Mouse (Mus musculus) MEL (cell line): ENCODE measurements around the gene Clptm1. TPM values are rescaled to one million over a fixed set of nuclear protein-coding genes. Genes with fewer than 3 reads are reported as not detected.

ENCODE experiments used
- DNase-seq: peaks from one replicate; pipeline ENCODE4 v3.0.0; 2011; ENCODE audit warnings: low read depth, low spot score
- H3K27ac ChIP-seq: 2 replicates; pipeline ENCODE4 v1.5.1; 2012; ENCODE audit warnings: low read depth, mild to moderate bottlenecking, control low read depth, low read length, moderate library complexity; ENCODE audit not compliant: control insufficient read depth
- H3K27me3 ChIP-seq, 2 experiments: fragments of 150-350 bp in 1 of 2; sonication (generic) in 1 of 2; 2 replicates each; pipeline ENCODE4 v1.6.1; 2012; ENCODE audit warnings: low read length in 2 of 2, mild to moderate bottlenecking in 2 of 2, improper control_type of control experiment in 1 of 2, moderate library complexity in 1 of 2; ENCODE audit not compliant: insufficient read depth in 2 of 2, control insufficient read depth in 1 of 2
- H3K36me3 ChIP-seq, 2 experiments: 2 replicates each; pipeline ENCODE4 v1.6.1; 2012 to 2014; ENCODE audit warnings: low read length in 2 of 2, improper control_type of control experiment in 1 of 2, inconsistent platforms in 1 of 2, mild to moderate bottlenecking in 1 of 2; ENCODE audit not compliant: insufficient read depth in 2 of 2, control insufficient read depth in 1 of 2
- H3K4me1 ChIP-seq, 2 experiments: fragments of 150-350 bp in 1 of 2; sonication (generic) in 1 of 2; 2 replicates each; pipeline ENCODE4 v1.6.1; 2012; ENCODE audit warnings: low read length in 2 of 2, improper control_type of control experiment in 1 of 2, mild to moderate bottlenecking in 1 of 2; ENCODE audit not compliant: insufficient read depth in 2 of 2, control insufficient read depth in 1 of 2
- H3K4me3 ChIP-seq, 2 experiments: fragments of 150-350 bp in 1 of 2; sonication (generic) in 1 of 2; 2 replicates each; pipeline ENCODE4 v1.5.1; 2012; ENCODE audit warnings: low read depth in 2 of 2, low read length in 2 of 2, mild to moderate bottlenecking in 2 of 2, moderate library complexity in 2 of 2, control low read depth in 1 of 2, improper control_type of control experiment in 1 of 2; ENCODE audit not compliant: control insufficient read depth in 1 of 2, insufficient read depth in 1 of 2
- H3K79me2 ChIP-seq: 2 replicates; pipeline ENCODE4 v1.6.1; 2012; ENCODE audit warnings: mild to moderate bottlenecking, low read length, moderate library complexity; ENCODE audit not compliant: control insufficient read depth, poor library complexity, insufficient read depth
- H3K9ac ChIP-seq: 2 replicates; pipeline ENCODE4 v1.6.1; 2012; ENCODE audit warnings: low read depth, mild to moderate bottlenecking, control low read depth, low read length, moderate library complexity; ENCODE audit not compliant: control insufficient read depth, poor library complexity, severe bottlenecking
- H3K9me3 ChIP-seq: fragments of 150-350 bp; sonication (generic); replicated peaks from 2 replicates; pipeline ENCODE4 v1.6.1; 2012; ENCODE audit warnings: mild to moderate bottlenecking, low read length, improper control_type of control experiment, moderate library complexity; ENCODE audit not compliant: insufficient read depth
- BHLHE40 ChIP-seq: IDR thresholded peaks from 2 replicates; pipeline ENCODE4 v1.6.1; 2012; ENCODE audit warnings: low read depth, mild to moderate bottlenecking, inconsistent platforms, low read length, improper control_type of control experiment, borderline replicate concordance
- CHD1 ChIP-seq: IDR thresholded peaks from 2 replicates; pipeline ENCODE4 v1.6.1; 2012; ENCODE audit warnings: low read depth, mild to moderate bottlenecking, inconsistent platforms, low read length, improper control_type of control experiment
- CTCF ChIP-seq, 3 experiments: IDR thresholded peaks in 2 of 3; conservative IDR thresholded peaks in 1 of 3; 2 replicates each; pipeline ENCODE4 v1.5.1; 2011 to 2012; ENCODE audit warnings: low read length in 3 of 3, low read depth in 2 of 3, mild to moderate bottlenecking in 2 of 3, improper control_type of control experiment in 1 of 3, inconsistent platforms in 1 of 3, mixed read lengths in 1 of 3, moderate library complexity in 1 of 3; ENCODE audit not compliant: control insufficient read depth in 1 of 3, insufficient read depth in 1 of 3, poor library complexity in 1 of 3, severe bottlenecking in 1 of 3
- ELF1 ChIP-seq: IDR thresholded peaks from 2 replicates; pipeline ENCODE4 v1.6.1; 2014; ENCODE audit warnings: low read depth, mild to moderate bottlenecking, inconsistent platforms, low read length, improper control_type of control experiment, moderate library complexity
- EP300 ChIP-seq, 2 experiments: IDR thresholded peaks; 2 replicates each; pipeline ENCODE4 v1.6.1; 2011; ENCODE audit warnings: improper control_type of control experiment in 2 of 2, low read length in 2 of 2, low read depth in 1 of 2, mild to moderate bottlenecking in 1 of 2
- ETS1 ChIP-seq: IDR thresholded peaks from 2 replicates; pipeline ENCODE4 v1.6.1; 2012; ENCODE audit warnings: low read depth, mild to moderate bottlenecking, inconsistent platforms, low read length, improper control_type of control experiment, moderate library complexity
- GATA1 ChIP-seq: IDR thresholded peaks from 2 replicates; pipeline ENCODE4 v1.6.1; 2011; ENCODE audit warnings: low read depth, low read length, improper control_type of control experiment
- MAZ ChIP-seq: IDR thresholded peaks from 2 replicates; pipeline ENCODE4 v1.6.1; 2012; ENCODE audit warnings: low read depth, mild to moderate bottlenecking, inconsistent platforms, low read length, improper control_type of control experiment
- MEF2A ChIP-seq: IDR thresholded peaks from 2 replicates; pipeline ENCODE4 v1.6.1; 2014; ENCODE audit warnings: low read depth, mild to moderate bottlenecking, inconsistent platforms, low read length, improper control_type of control experiment; ENCODE audit not compliant: poor library complexity, insufficient replicate concordance, severe bottlenecking; ENCODE audit errors: extremely low read depth
- MXI1 ChIP-seq: IDR thresholded peaks from 2 replicates; pipeline ENCODE4 v1.6.1; 2011; ENCODE audit warnings: mild to moderate bottlenecking, low read depth, low read length, improper control_type of control experiment
- MYB ChIP-seq: IDR thresholded peaks from 2 replicates; pipeline ENCODE4 v1.6.1; 2011; ENCODE audit warnings: mild to moderate bottlenecking, low read depth, low read length, improper control_type of control experiment
- MYC ChIP-seq: IDR thresholded peaks from 2 replicates; pipeline ENCODE4 v1.6.1; 2011; ENCODE audit warnings: low read depth, mild to moderate bottlenecking, low read length, improper control_type of control experiment, moderate library complexity
- NRF1 ChIP-seq: IDR thresholded peaks from 2 replicates; pipeline ENCODE4 v1.6.1; 2014; ENCODE audit warnings: low read depth, mild to moderate bottlenecking, inconsistent platforms, low read length, improper control_type of control experiment, moderate library complexity; ENCODE audit not compliant: poor library complexity, insufficient read depth, severe bottlenecking
- POLR2A ChIP-seq, 2 experiments: IDR thresholded peaks; 2 replicates each; pipeline ENCODE4 v1.6.1; 2011 to 2012; ENCODE audit warnings: low read length in 2 of 2, mild to moderate bottlenecking in 2 of 2, control low read depth in 1 of 2, improper control_type of control experiment in 1 of 2, low read depth in 1 of 2, moderate library complexity in 1 of 2; ENCODE audit not compliant: control insufficient read depth in 1 of 2, insufficient read depth in 1 of 2, poor library complexity in 1 of 2
- POLR2AphosphoS2 ChIP-seq: IDR thresholded peaks from 2 replicates; pipeline ENCODE4 v1.6.1; 2011; ENCODE audit warnings: low read length, improper control_type of control experiment
- POLR2AphosphoS5 ChIP-seq: IDR thresholded peaks from 2 replicates; pipeline ENCODE4 v1.6.1; 2012; ENCODE audit warnings: low read depth, borderline replicate concordance, mild to moderate bottlenecking, inconsistent platforms, low read length, moderate library complexity, mixed read lengths
- RCOR1 ChIP-seq: IDR thresholded peaks from 2 replicates; pipeline ENCODE4 v1.6.1; 2012; ENCODE audit warnings: low read depth, mild to moderate bottlenecking, inconsistent platforms, low read length, improper control_type of control experiment
- SIN3A ChIP-seq: IDR thresholded peaks from 2 replicates; pipeline ENCODE4 v1.6.1; 2012; ENCODE audit warnings: low read length, improper control_type of control experiment, inconsistent platforms
- TAL1 ChIP-seq: IDR thresholded peaks from 2 replicates; pipeline ENCODE4 v1.6.1; 2012; ENCODE audit warnings: mild to moderate bottlenecking, inconsistent platforms, low read length, moderate library complexity, mixed read lengths
- TBP ChIP-seq: IDR thresholded peaks from 2 replicates; pipeline ENCODE4 v1.8.0; 2011; ENCODE audit warnings: low read depth, low read length, improper control_type of control experiment
- TCF12 ChIP-seq: IDR thresholded peaks from 2 replicates; pipeline ENCODE4 v1.6.1; 2014; ENCODE audit warnings: low read depth, mild to moderate bottlenecking, inconsistent platforms, low read length, improper control_type of control experiment, moderate library complexity
- UBTF ChIP-seq: IDR thresholded peaks from 2 replicates; pipeline ENCODE4 v1.6.1; 2012; ENCODE audit warnings: low read depth, mild to moderate bottlenecking, inconsistent platforms, low read length, improper control_type of control experiment, moderate library complexity, borderline replicate concordance; ENCODE audit not compliant: insufficient read depth
- USF2 ChIP-seq, 2 experiments: IDR thresholded peaks; 2 replicates each; pipeline ENCODE4 v1.6.1; 2011 to 2012; ENCODE audit warnings: improper control_type of control experiment in 2 of 2, low read length in 2 of 2, borderline replicate concordance in 1 of 2, inconsistent platforms in 1 of 2, low read depth in 1 of 2, mild to moderate bottlenecking in 1 of 2; ENCODE audit not compliant: insufficient read depth in 1 of 2
- ZC3H11A ChIP-seq: IDR thresholded peaks from 2 replicates; pipeline ENCODE4 v1.6.1; 2012; ENCODE audit warnings: low read depth, mild to moderate bottlenecking, inconsistent platforms, low read length, improper control_type of control experiment
- ZNF384 ChIP-seq: IDR thresholded peaks from 2 replicates; pipeline ENCODE4 v1.6.1; 2012; ENCODE audit warnings: low read depth, mild to moderate bottlenecking, inconsistent platforms, low read length, improper control_type of control experiment
- polyA plus RNA-seq, 2 experiments: library from polyadenylated mRNA; stranded (reverse) in 1 of 2; unstranded in 1 of 2; fragments of >175 nt in 1 of 2; fragments of >200 nt in 1 of 2; gene quantifications; 2 replicates each; pipeline versions ENCODE4 v1.2.1 to v1.2.4; 2012; ENCODE audit warnings: low replicate concordance in 2 of 2, low read depth in 1 of 2; ENCODE audit not compliant: insufficient read length in 2 of 2, insufficient read depth in 1 of 2, missing spikeins in 1 of 2
- total RNA-seq: library from RNA; depleted of rRNA; stranded (reverse); fragments of 300-350 nt; gene quantifications from 2 replicates; pipeline ENCODE4 v1.2.3, GENCODE M21; 2012

Gene Clptm1
- total and polyA plus RNA-seq, 3 experiments, result 58.5 to 102 (median 62.4) TPM

DNA sequence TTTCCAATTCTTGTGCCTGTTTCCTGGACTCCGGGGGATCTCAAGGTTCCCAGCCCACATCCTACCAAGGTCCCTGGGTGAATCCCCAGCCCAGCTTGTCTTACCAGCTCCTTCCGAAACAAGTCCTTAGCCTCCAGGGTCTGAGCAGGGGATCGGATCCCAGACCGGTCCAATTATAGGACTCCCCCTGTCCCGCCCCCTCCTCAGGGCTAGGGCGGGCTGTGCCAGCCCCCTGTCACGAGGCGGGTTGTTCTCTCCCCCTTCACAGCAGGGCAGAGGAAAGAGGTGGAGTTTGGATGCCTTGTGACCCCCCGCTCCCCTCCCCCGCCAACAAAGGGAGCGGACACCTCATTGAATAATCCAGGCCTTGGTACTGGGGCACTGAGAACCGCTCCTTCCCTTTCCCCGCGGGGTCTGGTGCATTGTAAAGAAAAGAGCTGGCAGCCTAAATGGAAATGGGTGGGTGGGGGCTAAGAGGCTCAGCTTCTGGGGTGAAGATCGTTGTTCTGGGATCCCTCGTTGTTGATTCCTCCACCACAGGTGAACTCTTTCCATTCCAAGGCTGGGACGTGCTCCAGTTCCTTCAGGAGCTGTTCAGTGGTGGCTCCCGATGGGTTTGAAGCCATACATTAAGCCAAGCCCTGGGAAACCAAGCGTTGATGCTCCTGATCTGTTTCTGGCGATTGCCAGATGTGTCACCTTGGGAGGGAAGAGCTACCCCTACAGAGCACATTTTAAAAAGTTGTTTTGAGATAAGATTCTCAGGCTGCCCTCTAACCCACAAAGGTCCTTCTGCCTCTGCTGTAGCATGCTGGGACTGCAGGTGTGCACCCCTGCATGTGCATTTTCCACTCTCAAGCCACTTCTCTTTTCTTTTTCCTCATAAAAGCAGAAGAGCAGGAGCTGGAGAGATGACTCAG is 34.3 kb upstream of the Clptm1 start, which contains the start of gene Apoe:
Gene Apoe (minus strand): TSS at position 282 of the 920 bp plus-strand sequence.
- Histone ChIP-seq H3K79me2 (no peaks in the 10 kb centered on the region), H3K27ac (peak within 1 kb of the TSS; percentile 54), H3K4me3 (no peak within 1 kb of the TSS), H3K4me1 (peaks cover 7 to 39% of the 10 kb centered on the region in 2 experiments), H3K9me3 (no peaks in the 10 kb centered on the region), H3K36me3 (peaks cover 2 to 37% of the 10 kb centered on the region in 2 experiments; a peak in 3 of 4 replicates), H3K9ac (no peak within 1 kb of the TSS), H3K27me3 (no peaks in the 10 kb centered on the region)
- DNase-seq, result peak; percentile 78
- TF ChIP-seq POLR2A (IDR thresholded peaks at IDR 0.05; ENCODE audit: control insufficient read depth in 1 of 2, insufficient read depth in 1 of 2, low read depth in 1 of 2, low read length in 2 of 2, poor library complexity in 1 of 2), result no peak
- peak; percentile 82 for TF ChIP-seq TCF12
- TF ChIP-seq TBP, result peak; percentile 34; the same call in 1 of the 2 replicates
- peak; percentile 58; the same call in 1 of the 2 replicates for TF ChIP-seq RCOR1
- peak; percentile 39; the same call in 1 of the 2 replicates for TF ChIP-seq MXI1
- no peak for TF ChIP-seq MEF2A
- TF ChIP-seq CHD1, result no peak
- TF ChIP-seq ELF1, result no peak
- TF ChIP-seq ETS1, result peak; percentile 48; the same call in 1 of the 2 replicates
- no peak for TF ChIP-seq MYB
- 0 out of 2 replicates have a peak, but pooled peaks have one; percentile 27 for TF ChIP-seq MAZ
- TF ChIP-seq CTCF (IDR thresholded peaks at IDR 0.05 in 2 of 3, conservative IDR thresholded peaks at IDR 0.05 in 1 of 3; ENCODE audit: control insufficient read depth in 1 of 3, insufficient read depth in 1 of 3, low read depth in 2 of 3, low read length in 3 of 3, poor library complexity in 1 of 3, severe bottlenecking in 1 of 3), result no peak
- 0 out of 2 replicates have a peak, but pooled peaks have one; percentile 28 for TF ChIP-seq TAL1
- peak; percentile 40; the same call in 1 of the 2 replicates for TF ChIP-seq BHLHE40
- TF ChIP-seq ZC3H11A, result no peak
- TF ChIP-seq ZNF384, result no peak
- TF ChIP-seq GATA1, result peak; percentile 46
- 0 out of 2 replicates have a peak, but pooled peaks have one; percentile 27 for TF ChIP-seq SIN3A
- TF ChIP-seq MYC, result peak; percentile 67
- no peak for TF ChIP-seq POLR2AphosphoS5
- 0 out of 2 replicates have a peak, but pooled peaks have one; percentile 27 for TF ChIP-seq POLR2AphosphoS2
- TF ChIP-seq EP300 (IDR thresholded peaks at IDR 0.05; ENCODE audit: low read depth in 1 of 2, low read length in 2 of 2), result peak; percentile 61 to 72
- TF ChIP-seq NRF1, result no peak
- no peak for TF ChIP-seq UBTF
- no peak for TF ChIP-seq USF2 (IDR thresholded peaks at IDR 0.05; ENCODE audit: borderline replicate concordance in 1 of 2, insufficient read depth in 1 of 2, low read depth in 1 of 2, low read length in 2 of 2)
